Mouse (Mus musculus) liver, embryonic 15.5 days (tissue): ENCODE data around the gene Morc1. TPM values are rescaled to one million over a fixed set of nuclear protein-coding genes. Genes with fewer than 3 reads are reported as not detected.

Experiments used
- ATAC-seq: fragments of 200-750 bp; cut with Nextera tagmentation; 2 replicates; pipeline ENCODE4 v1.8.0; 2017; ENCODE audit warnings: moderate number of reproducible peaks, mild to moderate bottlenecking, moderate library complexity; ENCODE audit not compliant: insufficient read depth
- H3K27ac ChIP-seq: fragments of 300-500 bp; sonication (generic); replicated peaks from 2 replicates; pipeline ENCODE4 v1.5.1; 2015; ENCODE audit warnings: mild to moderate bottlenecking, inconsistent platforms
- H3K27me3 ChIP-seq: fragments of 300-500 bp; sonication (generic); 2 replicates; pipeline ENCODE4 v1.6.1; 2015; ENCODE audit warnings: mild to moderate bottlenecking, inconsistent platforms
- H3K36me3 ChIP-seq: fragments of 300-500 bp; sonication (generic); replicated peaks from 2 replicates; pipeline ENCODE4 v1.6.1; 2015; ENCODE audit warnings: moderate library complexity, mild to moderate bottlenecking, inconsistent platforms
- H3K4me1 ChIP-seq: fragments of 300-500 bp; sonication (generic); replicated peaks from 2 replicates; pipeline ENCODE4 v1.6.1; 2015; ENCODE audit warnings: inconsistent platforms
- H3K4me2 ChIP-seq: fragments of 300-500 bp; sonication (generic); 2 replicates; pipeline ENCODE4 v1.6.1; 2015; ENCODE audit warnings: moderate library complexity, mild to moderate bottlenecking, inconsistent platforms
- H3K4me3 ChIP-seq: fragments of 300-500 bp; sonication (generic); replicated peaks from 2 replicates; pipeline ENCODE4 v1.5.1; 2015; ENCODE audit warnings: mild to moderate bottlenecking, inconsistent platforms
- H3K9ac ChIP-seq: fragments of 300-500 bp; sonication (generic); 2 replicates; pipeline ENCODE4 v1.6.1; 2015; ENCODE audit warnings: moderate library complexity, mild to moderate bottlenecking, inconsistent platforms
- H3K9me3 ChIP-seq: fragments of 300-500 bp; sonication (generic); replicated peaks from 2 replicates; pipeline ENCODE4 v1.6.1; 2016; ENCODE audit warnings: inconsistent platforms
- WGBS: fragments of 180-500 bp; shearing (Covaris S2); methylation state at CpG from one replicate; pipeline ENCODE4 v1.1.7; 2015; ENCODE audit warnings: mixed read lengths; ENCODE audit not compliant: insufficient replicate concordance; 5-methylcytosine and 5-hydroxymethylcytosine counted together
- polyA plus RNA-seq: library from polyadenylated mRNA; unstranded; fragments of >200 nt; fragmentation: Nextera tagmentation; extraction: Ambion mirVana; gene quantifications from 2 replicates; pipeline ENCODE4 v1.2.1, GENCODE M21; 2015

Gene Morc1
- polyA plus RNA-seq, 1 experiment from 2014 or later, result not detected

- no peaks in the 10 kb centered on the region for H3K9me3 ChIP-seq
- H3K4me3 ChIP-seq, result no peak overlapping the region
- ATAC-seq, result no peak
- 50% methylated on average over 3 of the region's 3 CpGs for WGBS
- no peak overlapping the region for H3K4me2 ChIP-seq
- H3K27me3 ChIP-seq, result no peaks in the 10 kb centered on the region
- H3K27ac ChIP-seq, result no peak overlapping the region
- no peaks in the 10 kb centered on the region for H3K36me3 ChIP-seq
- no peaks in the 10 kb centered on the region for H3K4me1 ChIP-seq
- no peak overlapping the region for H3K9ac ChIP-seq
Measured at GRCm38 (mm10) chr16:48418557-48418956, 12.5 kb upstream of the Morc1 start.

- Histone ChIP-seq H3K4me2 (no peak overlapping the region), H3K27me3 (no peaks in the 10 kb centered on the region), H3K9ac (no peak overlapping the region), H3K4me3 (no peak overlapping the region), H3K36me3 (no peaks in the 10 kb centered on the region), H3K4me1 (no peaks in the 10 kb centered on the region), H3K9me3 (no peaks in the 10 kb centered on the region), H3K27ac (no peak overlapping the region)
- ATAC-seq, result no peak
- 9% methylated on average over 2 of the region's 2 CpGs for WGBS
Measured at GRCm38 (mm10) chr16:48419035-48419434, 12.0 kb upstream of the Morc1 start.

- no peaks in the 10 kb centered on the region for H3K4me1 ChIP-seq
- no peak overlapping the region for H3K4me3 ChIP-seq
- H3K9me3 ChIP-seq, result no peaks in the 10 kb centered on the region
- WGBS, result 23% methylated on average over 2 of the region's 2 CpGs
- no peak overlapping the region for H3K4me2 ChIP-seq
- no peaks in the 10 kb centered on the region for H3K27me3 ChIP-seq
- no peak for ATAC-seq
- no peaks in the 10 kb centered on the region for H3K36me3 ChIP-seq
- H3K9ac ChIP-seq, result no peak overlapping the region
- no peak overlapping the region for H3K27ac ChIP-seq
Measured at GRCm38 (mm10) chr16:48422501-48422900, 8.5 kb upstream of the Morc1 start.

GRCm38 (mm10) chr16:48424069-48424468 lies 7.0 kb upstream of the Morc1 start:
- H3K4me2 ChIP-seq, result no peak overlapping the region
- H3K9ac ChIP-seq, result no peak overlapping the region
- no peak overlapping the region for H3K4me3 ChIP-seq
- no peaks in the 10 kb centered on the region for H3K27me3 ChIP-seq
- ATAC-seq, result no peak
- H3K27ac ChIP-seq, result no peak overlapping the region
- H3K9me3 ChIP-seq, result no peaks in the 10 kb centered on the region
- no peaks in the 10 kb centered on the region for H3K36me3 ChIP-seq
- WGBS, result 62% methylated on average over 4 of the region's 4 CpGs
- H3K4me1 ChIP-seq, result no peaks in the 10 kb centered on the region

GRCm38 (mm10) chr16:48429427-48429826 lies 1.6 kb upstream of the Morc1 start:
- Histone ChIP-seq H3K4me3 (no peak overlapping the region), H3K27ac (no peak overlapping the region), H3K27me3 (no peaks in the 10 kb centered on the region), H3K9me3 (no peaks in the 10 kb centered on the region), H3K4me2 (no peak overlapping the region), H3K4me1 (no peaks in the 10 kb centered on the region), H3K36me3 (no peaks in the 10 kb centered on the region), H3K9ac (no peak overlapping the region)
- no peak for ATAC-seq
- 77% methylated on average over 1 of the region's 1 CpGs for WGBS

GRCm38 (mm10) chr16:48435454-48435853 lies 4.4 kb downstream of the Morc1 start:
- H3K36me3 ChIP-seq, result no peaks in the 10 kb centered on the region
- no peak overlapping the region for H3K27ac ChIP-seq
- H3K9ac ChIP-seq, result no peak overlapping the region
- 19% methylated on average over 1 of the region's 1 CpGs for WGBS
- no peaks in the 10 kb centered on the region for H3K4me1 ChIP-seq
- H3K9me3 ChIP-seq, result no peaks in the 10 kb centered on the region
- no peak for ATAC-seq
- no peak overlapping the region for H3K4me2 ChIP-seq
- H3K27me3 ChIP-seq, result no peaks in the 10 kb centered on the region
- no peak overlapping the region for H3K4me3 ChIP-seq

- no peaks in the 10 kb centered on the region for H3K36me3 ChIP-seq
- H3K9ac ChIP-seq, result no peak overlapping the region
- H3K27ac ChIP-seq, result no peak overlapping the region
- no peaks in the 10 kb centered on the region for H3K27me3 ChIP-seq
- no peak for ATAC-seq
- H3K4me2 ChIP-seq, result no peak overlapping the region
- no peaks in the 10 kb centered on the region for H3K4me1 ChIP-seq
- no peaks in the 10 kb centered on the region for H3K9me3 ChIP-seq
- no peak overlapping the region for H3K4me3 ChIP-seq
Measured at GRCm38 (mm10) chr16:48437476-48437875, 6.4 kb downstream of the Morc1 start.

- Histone ChIP-seq H3K27ac (no peak overlapping the region), H3K4me1 (no peaks in the 10 kb centered on the region), H3K4me2 (no peak overlapping the region), H3K9me3 (no peaks in the 10 kb centered on the region), H3K36me3 (no peaks in the 10 kb centered on the region), H3K9ac (no peak overlapping the region), H3K4me3 (no peak overlapping the region), H3K27me3 (no peaks in the 10 kb centered on the region)
- 59% methylated on average over 5 of the region's 5 CpGs for WGBS
- no peak for ATAC-seq
Measured at GRCm38 (mm10) chr16:48444589-48444988, 13.6 kb downstream of the Morc1 start.

- 57% methylated on average over 8 of the region's 8 CpGs for WGBS
- H3K9ac ChIP-seq, result no peak overlapping the region
- no peak overlapping the region for H3K4me2 ChIP-seq
- H3K9me3 ChIP-seq, result no peaks in the 10 kb centered on the region
- no peaks in the 10 kb centered on the region for H3K36me3 ChIP-seq
- H3K27me3 ChIP-seq, result no peaks in the 10 kb centered on the region
- no peak overlapping the region for H3K4me3 ChIP-seq
- no peak overlapping the region for H3K27ac ChIP-seq
- no peak for ATAC-seq
- no peaks in the 10 kb centered on the region for H3K4me1 ChIP-seq
Measured at GRCm38 (mm10) chr16:48446161-48446925, 15.3 kb downstream of the Morc1 start.

GRCm38 (mm10) chr16:48453264-48453663 lies 22.2 kb downstream of the Morc1 start:
- 53% methylated on average over 3 of the region's 3 CpGs for WGBS
- H3K4me2 ChIP-seq, result no peak overlapping the region
- ATAC-seq, result no peak

GRCm38 (mm10) chr16:48473396-48473795 lies 42.4 kb downstream of the Morc1 start:
- Histone ChIP-seq H3K27me3 (no peaks in the 10 kb centered on the region), H3K27ac (no peak overlapping the region), H3K4me1 (no peaks in the 10 kb centered on the region), H3K36me3 (no peaks in the 10 kb centered on the region), H3K4me3 (no peak overlapping the region), H3K9ac (no peak overlapping the region), H3K4me2 (no peak overlapping the region), H3K9me3 (no peaks in the 10 kb centered on the region)
- no peak for ATAC-seq
- WGBS, result 61% methylated on average over 10 of the region's 10 CpGs

More at GRCm38 (mm10) chr16:48453264-48453663, 22.2 kb downstream of the Morc1 start:
- no peaks in the 10 kb centered on the region for H3K4me1 ChIP-seq
- H3K27ac ChIP-seq, result no peak overlapping the region
- no peaks in the 10 kb centered on the region for H3K27me3 ChIP-seq
- H3K36me3 ChIP-seq, result no peaks in the 10 kb centered on the region
- no peak overlapping the region for H3K9ac ChIP-seq
- no peak overlapping the region for H3K4me3 ChIP-seq
- H3K9me3 ChIP-seq, result no peaks in the 10 kb centered on the region
